Mouse (Mus musculus) skeletal muscle tissue, adult 2 months (tissue): ENCODE results near the gene Gm21738.
"Not testable (repeated sequence)": the region's sequence is repeated elsewhere in the genome, so short reads cannot be mapped to it uniquely, and the experiment has no call there.

Experiments
- DNase-seq: peaks from one replicate; pipeline ENCODE4 v3.0.0-alpha.2; 2012; ENCODE audit warnings: low read depth, low spot score

The Gm21738 gene

GRCm38 (mm10) chr14:19418830-19419229, at the start of gene Gm21738:
TSS of gene Gm21738 (minus strand) at chr14:19418930.
- DNase-seq, result not testable (repeated sequence)

- DNase-seq, result not testable (repeated sequence)
Measured at GRCm38 (mm10) chr14:19383741-19384140, 35.0 kb downstream of the Gm21738 start.
